Mouse (Mus musculus): Measurements from ENCODE around the gene Idh2. TPM values are rescaled to one million over a fixed set of nuclear protein-coding genes. Genes with fewer than 3 reads are reported as not detected.

Idh2 gene
- polyA plus RNA-seq, 1 experiment from 2014 or later, result 183 TPM

- H3K36me3 ChIP-seq (replicated peaks; ENCODE audit: insufficient read depth, low read length), result peaks cover 61% of the 10 kb centered on the region
- H3K4me1 ChIP-seq (ENCODE audit: insufficient read depth), result peaks cover 6% of the 10 kb centered on the region
- no peak overlapping the region for H3K9ac ChIP-seq (replicated peaks)
- H3K4me3 ChIP-seq (ENCODE audit: low read depth, low read length), result no peak overlapping the region
- no peak overlapping the region for H3K4me2 ChIP-seq (ENCODE audit: low read depth, low read length)
- WGBS (ENCODE audit: insufficient replicate concordance), result 89% methylated on average over 33 of the region's 33 CpGs
- TF ChIP-seq CTCF (IDR thresholded peaks at IDR 0.05; ENCODE audit: low read depth) (no peak), EP300 (IDR thresholded peaks at IDR 0.05; ENCODE audit: low read depth) (no peak)
- DNase-seq (no peak), ATAC-seq (no peak)
- H3K9me3 ChIP-seq (ENCODE audit: low read length), result no peaks in the 10 kb centered on the region
- H3K27me3 ChIP-seq (ENCODE audit: insufficient read depth, low read length), result no peaks in the 10 kb centered on the region
- no peak overlapping the region for H3K27ac ChIP-seq (ENCODE audit: low read depth)
These were observed 29.0 kb downstream of the Idh2 start for GRCm38 (mm10) chr7:80085970-80086715.

- 55% methylated on average over 7 of the region's 7 CpGs for WGBS (ENCODE audit: insufficient replicate concordance)
- Histone ChIP-seq H3K9ac (replicated peaks) (no peak overlapping the region), H3K27me3 (ENCODE audit: insufficient read depth, low read length) (no peaks in the 10 kb centered on the region), H3K36me3 (replicated peaks; ENCODE audit: insufficient read depth, low read length) (peaks cover 48% of the 10 kb centered on the region), H3K9me3 (ENCODE audit: low read length) (no peaks in the 10 kb centered on the region), H3K4me1 (ENCODE audit: insufficient read depth) (peaks cover 13% of the 10 kb centered on the region), H3K27ac (ENCODE audit: low read depth) (no peak overlapping the region), H3K4me3 (ENCODE audit: low read depth, low read length) (no peak overlapping the region), H3K4me2 (ENCODE audit: low read depth, low read length) (no peak overlapping the region)
- DNase-seq, result peak; percentile 85
- TF ChIP-seq CTCF (IDR thresholded peaks at IDR 0.05; ENCODE audit: low read depth) (peak; percentile 90), EP300 (IDR thresholded peaks at IDR 0.05; ENCODE audit: low read depth) (no peak)
- ATAC-seq, result peak; percentile 24; the same call in 1 of the 2 replicates
These were observed 30.7 kb downstream of the Idh2 start for GRCm38 (mm10) chr7:80084484-80084931.

GRCm38 (mm10) chr7:80081586-80082554, 33.3 kb downstream of the Idh2 start:
- WGBS (ENCODE audit: insufficient replicate concordance), result 88% methylated on average over 42 of the region's 42 CpGs
- H3K9me3 ChIP-seq (ENCODE audit: low read length), result no peaks in the 10 kb centered on the region
- ATAC-seq (no peak), DNase-seq (no peak)
- peaks cover 34% of the 10 kb centered on the region for H3K4me1 ChIP-seq (ENCODE audit: insufficient read depth)
- TF ChIP-seq CTCF (IDR thresholded peaks at IDR 0.05; ENCODE audit: low read depth), result no peak
- no peak for TF ChIP-seq EP300 (IDR thresholded peaks at IDR 0.05; ENCODE audit: low read depth)
- no peaks in the 10 kb centered on the region for H3K27me3 ChIP-seq (ENCODE audit: insufficient read depth, low read length)
- H3K27ac ChIP-seq (ENCODE audit: low read depth), result no peak overlapping the region
- no peak overlapping the region for H3K4me2 ChIP-seq (ENCODE audit: low read depth, low read length)
- H3K36me3 ChIP-seq (replicated peaks; ENCODE audit: insufficient read depth, low read length), result peaks cover 35% of the 10 kb centered on the region
- H3K4me3 ChIP-seq (ENCODE audit: low read depth, low read length), result no peak overlapping the region
- H3K9ac ChIP-seq (replicated peaks), result no peak overlapping the region

GRCm38 (mm10) chr7:80078792-80079301, 36.3 kb downstream of the Idh2 start:
- Histone ChIP-seq H3K4me1 (ENCODE audit: insufficient read depth) (peaks cover 59% of the 10 kb centered on the region), H3K27ac (ENCODE audit: low read depth) (peak overlapping the region; percentile 71), H3K4me2 (ENCODE audit: low read depth, low read length) (peak overlapping the region; percentile 46), H3K27me3 (ENCODE audit: insufficient read depth, low read length) (no peaks in the 10 kb centered on the region), H3K9ac (replicated peaks) (0 out of 2 replicates have a peak overlapping the region, but pooled peaks have one; percentile 30), H3K4me3 (ENCODE audit: low read depth, low read length) (no peak overlapping the region), H3K36me3 (replicated peaks; ENCODE audit: insufficient read depth, low read length) (peaks cover 23% of the 10 kb centered on the region), H3K9me3 (ENCODE audit: low read length) (no peaks in the 10 kb centered on the region)
- DNase-seq (peak; percentile 78), ATAC-seq (peak; percentile 56)
- 7% methylated on average over 14 of the region's 14 CpGs for WGBS (ENCODE audit: insufficient replicate concordance)
- TF ChIP-seq CTCF (IDR thresholded peaks at IDR 0.05; ENCODE audit: low read depth), result peak; percentile 24; the same call in 1 of the 2 replicates
- TF ChIP-seq EP300 (IDR thresholded peaks at IDR 0.05; ENCODE audit: low read depth), result peak; percentile 56

GRCm38 (mm10) chr7:80077801-80078200, 37.4 kb downstream of the Idh2 start:
- H3K4me1 ChIP-seq (ENCODE audit: insufficient read depth), result peaks cover 58% of the 10 kb centered on the region
- 45% methylated on average over 9 of the region's 9 CpGs for WGBS (ENCODE audit: insufficient replicate concordance)
- no peak for ATAC-seq

More at GRCm38 (mm10) chr7:80077801-80078200, 37.4 kb downstream of the Idh2 start:
- no peak for DNase-seq
- TF ChIP-seq CTCF (IDR thresholded peaks at IDR 0.05; ENCODE audit: low read depth) (no peak), EP300 (IDR thresholded peaks at IDR 0.05; ENCODE audit: low read depth) (no peak)
- Histone ChIP-seq H3K27ac (ENCODE audit: low read depth) (peak overlapping the region; percentile 71), H3K9me3 (ENCODE audit: low read length) (no peaks in the 10 kb centered on the region), H3K36me3 (replicated peaks; ENCODE audit: insufficient read depth, low read length) (peaks cover 14% of the 10 kb centered on the region), H3K4me3 (ENCODE audit: low read depth, low read length) (no peak overlapping the region), H3K27me3 (ENCODE audit: insufficient read depth, low read length) (no peaks in the 10 kb centered on the region), H3K4me2 (ENCODE audit: low read depth, low read length) (no peak overlapping the region), H3K9ac (replicated peaks) (no peak overlapping the region)

Measured in liver, postnatal 0 days (tissue).